Mouse (Mus musculus): ENCODE data around the gene Slc27a1. TPM values are rescaled to one million over a fixed set of nuclear protein-coding genes. Genes with fewer than 3 reads are reported as not detected.
A peak's percentile ranks its signal among the peaks of the same experiment; 100 is the strongest.

Slc27a1 gene
- total RNA-seq, 2 experiments from 2014 or later = 2.0 to 3.9 TPM

GRCm38 (mm10) chr8:71554644-71555043 is 14.0 kb upstream of the Slc27a1 start:
- no peak for ATAC-seq (ENCODE audit: poor library complexity, severe bottlenecking)

GRCm38 (mm10) chr8:71558071-71558957 is 10.4 kb upstream of the Slc27a1 start, which contains the start of gene Tmem221:
TSS of gene Tmem221 (minus strand) at chr8:71558871.
- no peak for ATAC-seq (ENCODE audit: poor library complexity, severe bottlenecking)

- peak; percentile 58 for ATAC-seq (ENCODE audit: poor library complexity, severe bottlenecking)
These were observed 9.6 kb upstream of the Slc27a1 start for GRCm38 (mm10) chr8:71558958-71559690.

- no peak for ATAC-seq (ENCODE audit: poor library complexity, severe bottlenecking)
These were observed 8.6 kb upstream of the Slc27a1 start for GRCm38 (mm10) chr8:71560071-71560470.

- ATAC-seq (ENCODE audit: poor library complexity, severe bottlenecking) = no peak
These were observed 7.9 kb upstream of the Slc27a1 start for GRCm38 (mm10) chr8:71560765-71561164.

- ATAC-seq (ENCODE audit: poor library complexity, severe bottlenecking) = peak; percentile 67
These were observed 7.3 kb upstream of the Slc27a1 start for GRCm38 (mm10) chr8:71561401-71561800.

GRCm38 (mm10) chr8:71562751-71563150 is 5.9 kb upstream of the Slc27a1 start:
- peak; percentile 83 for ATAC-seq (ENCODE audit: poor library complexity, severe bottlenecking)

- ATAC-seq (ENCODE audit: poor library complexity, severe bottlenecking) = no peak
These were observed 4.7 kb upstream of the Slc27a1 start for GRCm38 (mm10) chr8:71563992-71564391.

- ATAC-seq (ENCODE audit: poor library complexity, severe bottlenecking) = no peak
These were observed 2.2 kb upstream of the Slc27a1 start, which contains the start of gene Nxnl1 for GRCm38 (mm10) chr8:71566501-71566900. TSS of gene Nxnl1 (minus strand) at chr8:71566601.

- no peak for ATAC-seq (ENCODE audit: poor library complexity, severe bottlenecking)
These were observed 1.1 kb upstream of the Slc27a1 start for GRCm38 (mm10) chr8:71567587-71567986.

- ATAC-seq (ENCODE audit: poor library complexity, severe bottlenecking) = no peak
These were observed 259 bp downstream of the Slc27a1 start for GRCm38 (mm10) chr8:71568941-71569340.

- ATAC-seq (ENCODE audit: poor library complexity, severe bottlenecking) = peak; percentile 53
These were observed 946 bp downstream of the Slc27a1 start for GRCm38 (mm10) chr8:71569366-71570290.

GRCm38 (mm10) chr8:71570291-71570954 is 1.7 kb downstream of the Slc27a1 start:
- peak; percentile 77 for ATAC-seq (ENCODE audit: poor library complexity, severe bottlenecking)

GRCm38 (mm10) chr8:71572077-71572476 is 3.4 kb downstream of the Slc27a1 start:
- no peak for ATAC-seq (ENCODE audit: poor library complexity, severe bottlenecking)

GRCm38 (mm10) chr8:71572847-71573633 is 4.4 kb downstream of the Slc27a1 start:
- ATAC-seq (ENCODE audit: poor library complexity, severe bottlenecking) = no peak

GRCm38 (mm10) chr8:71574426-71574825 is 5.7 kb downstream of the Slc27a1 start:
- ATAC-seq (ENCODE audit: poor library complexity, severe bottlenecking) = no peak

- no peak for ATAC-seq (ENCODE audit: poor library complexity, severe bottlenecking)
These were observed 6.3 kb downstream of the Slc27a1 start for GRCm38 (mm10) chr8:71575020-71575419.

GRCm38 (mm10) chr8:71577856-71578387 is 9.2 kb downstream of the Slc27a1 start:
- ATAC-seq (ENCODE audit: poor library complexity, severe bottlenecking) = no peak

- ATAC-seq (ENCODE audit: poor library complexity, severe bottlenecking) = no peak
These were observed 10.3 kb downstream of the Slc27a1 start for GRCm38 (mm10) chr8:71579009-71579408.

All from megakaryocyte, adult 5-6 weeks (primary cell).